Mouse (Mus musculus): ENCODE measurements around the gene 1600002K03Rik.

- TF ChIP-seq POLR2A (IDR thresholded peaks at IDR 0.05; ENCODE audit: low read depth, low read length) (no peak), CTCF (conservative IDR thresholded peaks at IDR 0.05; ENCODE audit: insufficient read depth, insufficient read length, low read depth, low read length) (no peak)
Measured at GRCm38 (mm10) chr10:80131952-80132350, 40.8 kb upstream of the 1600002K03Rik start.

All from kidney, adult 2 months (tissue).